Mouse (Mus musculus) embryonic stem cell, embryonic (primary cell): ENCODE measurements around the gene Tssk6.

Source experiments
- CTCF ChIA-PET, 4 experiments: fragments of 300-600 bp in 2 of 4; fragments of 350-600 bp in 2 of 4; sonication (Branson Sonifier 250); formaldehyde crosslinking; loops; one replicate each; lab custom pipeline; 2022; ENCODE audit warnings: inconsistent platforms in 2 of 4; lab: Charles Lee
- POLR2A ChIA-PET, 4 experiments: fragments of 300-600 bp in 2 of 4; fragments of 350-600 bp in 2 of 4; sonication (Branson Sonifier 250); formaldehyde crosslinking; loops; one replicate each; lab custom pipeline; 2022; ENCODE audit warnings: antibody characterized with exemption in 4 of 4, inconsistent platforms in 1 of 4; lab: Charles Lee

Gene Tssk6

DNA sequence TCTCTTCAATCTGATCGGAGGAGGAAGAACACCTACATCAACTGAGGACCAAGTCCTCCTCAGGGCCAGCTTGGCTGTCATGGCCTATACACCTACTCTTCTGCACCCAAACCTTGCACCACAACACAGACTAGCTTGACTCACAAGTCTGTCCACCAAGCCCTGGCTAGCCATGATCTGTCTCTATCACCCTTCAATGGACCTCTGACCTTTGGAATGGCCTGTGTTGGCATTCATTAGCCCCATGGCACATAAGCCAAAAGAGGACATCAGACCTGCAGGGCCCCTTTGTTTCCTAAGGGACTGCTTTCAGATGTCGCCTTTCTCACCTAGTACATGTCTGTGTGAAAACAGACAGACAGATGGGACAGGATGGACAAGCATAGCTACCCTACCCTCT, 19.2 kb downstream of the Tssk6 start:
- ChIA-PET POLR2A (interaction anchor here (0.6 to 15.1 kb wide), 38 partner anchors 9 to 295 kb away, joined by 3 to 423 read pairs (median 4); partner anchors contain the start of genes Gatad2a (in 2 of the 4), Mau2 (in 1 of the 4), Ndufa13 (in 1 of the 4) and Tssk6 (in 1 of the 4)), CTCF (interaction anchor here in 2 of 4 experiments (0.6 to 7.0 kb wide), 5 partner anchors 10 to 296 kb away, joined by 3 to 116 read pairs (median 3); partner anchors contain the start of gene Zfp868 (in 1 of the 2))

DNA sequence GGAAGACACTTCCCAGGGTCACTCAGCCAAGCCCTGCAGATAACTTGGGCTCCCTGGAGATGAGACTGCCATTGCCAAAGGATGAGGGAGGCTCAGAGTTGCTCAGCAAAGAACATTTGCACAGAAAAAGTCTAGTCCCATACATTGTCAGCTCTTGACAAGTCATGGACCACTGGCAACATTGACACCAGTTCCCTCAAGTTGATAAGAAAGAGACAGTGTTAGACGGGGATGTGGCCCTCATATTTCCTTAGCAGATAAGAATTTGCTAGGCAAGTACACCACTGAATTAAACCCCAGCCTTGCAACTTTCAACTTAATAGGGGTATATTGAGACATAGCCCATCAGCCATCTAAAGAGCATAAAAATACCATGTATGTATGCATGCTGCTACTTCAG, 22.0 kb downstream of the Tssk6 start:
- POLR2A ChIA-PET, result interaction anchor here in 2 of 4 experiments (0.6 to 15.1 kb wide), 18 partner anchors 12 to 297 kb away, joined by 3 to 423 read pairs (median 8); partner anchors contain the start of genes Gatad2a (in 2 of the 2), Ndufa13 (in 2 of the 2), Yjefn3 (in 2 of the 2) and Tssk6 (in 1 of the 2)
- CTCF ChIA-PET, result interaction anchor here in 1 of 4 experiments (0.5 to 7.0 kb wide), 4 partner anchors 35 to 727 kb away, joined by 3 to 116 read pairs (median 4); no protein-coding TSS in a partner anchor

DNA sequence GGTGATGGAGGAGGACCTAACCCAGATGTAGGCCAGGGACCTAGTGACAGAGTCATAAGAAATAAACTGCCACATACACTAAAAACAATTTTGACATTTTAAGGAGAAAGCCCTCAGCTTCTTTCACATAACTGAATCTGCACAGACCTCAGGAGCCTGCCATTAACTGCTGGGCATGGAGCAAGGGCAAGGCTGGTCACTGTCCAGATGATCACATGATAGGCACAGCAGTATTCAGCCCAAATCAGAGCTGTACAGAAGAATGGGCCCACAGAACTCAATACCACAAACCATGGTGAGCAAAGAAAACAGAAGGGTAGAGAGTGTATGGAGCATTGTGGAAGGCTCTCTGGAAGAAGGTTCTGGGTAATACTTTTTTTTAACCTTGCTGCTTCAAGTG, 24.9 kb downstream of the Tssk6 start:
- POLR2A ChIA-PET, result interaction anchor here in 3 of 4 experiments (0.6 to 15.1 kb wide), 10 partner anchors 9 to 774 kb away, joined by 3 to 423 read pairs (median 4); partner anchors contain the start of genes Yjefn3 (in 2 of the 3), Ndufa13 (in 1 of the 3) and Tssk6 (in 1 of the 3)

DNA sequence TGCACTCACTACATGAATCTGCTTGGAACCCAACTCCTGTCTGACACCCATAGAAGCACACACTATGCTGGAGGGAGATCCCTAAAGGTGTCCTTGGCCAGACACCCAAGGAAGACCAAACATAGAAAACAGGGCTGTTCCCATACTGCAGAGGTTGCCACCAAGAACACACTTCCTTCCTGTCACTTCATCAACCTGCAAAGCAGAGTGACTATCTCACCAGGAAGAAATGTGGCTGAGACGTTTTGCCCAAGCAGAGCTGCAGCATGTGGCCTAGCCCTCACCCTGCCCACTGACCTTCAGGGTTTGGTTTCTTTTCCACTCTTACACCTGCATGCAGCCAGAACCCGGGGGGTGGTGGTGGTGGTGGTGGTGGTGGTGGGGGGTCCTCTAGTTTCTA, 31.8 kb downstream of the Tssk6 start:
- ChIA-PET POLR2A (interaction anchor here in 3 of 4 experiments (0.6 to 20.2 kb wide), 29 partner anchors 8 to 217 kb away, joined by 3 to 423 read pairs (median 4); partner anchors contain the start of genes Gatad2a (in 2 of the 3), Ndufa13 (in 2 of the 3), Yjefn3 (in 2 of the 3) and Mau2 (in 1 of the 3)), CTCF (interaction anchor here in 1 of 4 experiments (0.7 to 1.6 kb wide), 3 partner anchors 68 to 177 kb away, joined by 3 to 7 read pairs (median 6); no protein-coding TSS in a partner anchor)

More for the DNA sequence above, 24.9 kb downstream of the Tssk6 start:
- CTCF ChIA-PET, result interaction anchor here in 2 of 4 experiments (0.9 to 1.8 kb wide), 3 partner anchors 8 to 74 kb away, joined by 3 to 4 read pairs (median 4); no protein-coding TSS in a partner anchor

DNA sequence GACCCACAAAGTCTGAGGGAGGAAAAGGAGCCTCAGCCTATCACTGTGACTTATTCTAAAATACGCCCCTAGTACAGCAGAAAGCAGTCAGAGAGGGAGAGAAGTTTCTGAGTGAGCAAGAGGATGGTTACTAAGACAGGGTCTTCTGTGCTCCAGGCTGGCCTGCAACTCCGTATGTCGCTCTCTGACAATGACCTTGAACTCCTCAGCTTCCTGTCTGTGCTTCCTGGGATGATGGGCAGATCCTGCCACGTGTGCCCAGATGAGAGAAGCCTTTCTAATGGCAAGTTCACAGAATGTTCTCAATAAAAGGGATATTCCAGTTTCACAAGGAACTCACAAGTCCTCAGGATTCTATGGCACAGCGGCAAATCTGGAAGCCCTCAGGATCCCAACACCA, 32.6 kb downstream of the Tssk6 start:
- POLR2A ChIA-PET, result interaction anchor here in 3 of 4 experiments (0.7 to 20.2 kb wide), 27 partner anchors 7 to 764 kb away, joined by 3 to 423 read pairs (median 7); partner anchors contain the start of genes Gatad2a (in 2 of the 3), Ndufa13 (in 2 of the 3), Yjefn3 (in 2 of the 3) and Jund (in 1 of the 3)
- CTCF ChIA-PET, result interaction anchor here in 2 of 4 experiments (0.5 to 1.6 kb wide), 3 partner anchors 35 to 69 kb away, joined by 3 to 7 read pairs (median 6); no protein-coding TSS in a partner anchor

DNA sequence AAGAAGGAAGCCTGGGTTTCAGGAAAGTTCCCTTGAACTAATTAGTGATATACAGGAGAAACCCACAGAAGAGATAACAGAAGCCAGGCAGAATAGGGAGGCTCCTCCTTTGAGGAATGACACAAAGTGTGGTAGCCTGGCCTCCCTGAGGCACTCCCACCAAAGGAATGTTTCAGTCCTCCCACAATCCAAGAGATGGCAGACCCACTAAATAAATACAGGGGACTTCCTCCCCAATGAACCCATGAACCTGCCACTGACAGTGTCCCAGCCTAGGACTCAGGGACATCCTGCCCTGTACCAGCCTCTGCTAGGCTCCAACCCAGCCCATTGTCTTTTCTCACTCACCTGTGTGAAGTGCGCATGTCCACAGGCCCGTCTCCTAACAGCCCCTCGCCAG, 33.4 kb downstream of the Tssk6 start:
- CTCF ChIA-PET, result interaction anchor here in 2 of 4 experiments (1.7 to 2.7 kb wide), 2 partner anchors 16 to 66 kb away, joined by 5 to 10 read pairs; no protein-coding TSS in a partner anchor
- POLR2A ChIA-PET, result interaction anchor here in 3 of 4 experiments (0.8 to 20.2 kb wide), 34 partner anchors 8 to 310 kb away, joined by 3 to 423 read pairs (median 7); partner anchors contain the start of genes Gatad2a (in 3 of the 3), Ndufa13 (in 3 of the 3), Tssk6 (in 3 of the 3) and Yjefn3 (in 3 of the 3)

DNA sequence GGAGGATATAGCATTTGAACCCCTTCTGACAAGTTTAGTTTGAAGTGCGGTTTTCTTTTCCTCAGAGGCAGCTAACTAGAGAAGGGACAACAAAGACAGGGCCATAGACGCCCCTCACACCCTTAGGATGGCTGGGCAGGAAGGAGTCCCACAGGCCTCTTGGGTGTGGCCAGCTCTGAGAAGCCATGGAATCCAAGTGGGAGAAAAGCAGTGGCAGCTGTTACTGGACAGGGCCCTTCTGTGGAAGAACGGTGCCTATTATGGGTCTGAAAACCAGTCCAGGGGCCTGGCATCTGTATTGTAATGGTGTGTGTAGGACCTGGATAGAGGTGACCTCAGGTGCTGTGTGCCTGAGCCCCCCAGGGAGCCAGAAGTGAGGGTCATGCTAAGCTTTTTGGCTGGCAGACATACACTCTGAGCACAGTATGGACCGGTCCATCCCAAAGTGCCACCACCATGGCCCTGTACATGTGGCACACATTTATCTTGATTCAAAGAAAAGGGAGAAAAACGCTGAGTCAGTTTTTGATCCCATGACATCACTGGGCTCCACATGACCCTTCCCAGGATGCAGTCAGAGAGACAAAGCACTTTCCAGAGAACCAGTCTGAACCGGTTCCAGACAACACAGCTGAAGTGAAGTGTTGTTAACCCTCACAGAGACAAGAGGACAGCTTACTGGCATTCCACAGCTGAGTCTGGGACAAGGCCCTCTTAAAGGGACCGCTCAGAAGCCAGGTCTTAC, 34.2 kb downstream of the Tssk6 start:
- POLR2A ChIA-PET, result interaction anchor here (0.6 to 20.2 kb wide), 76 partner anchors 8 to 1836 kb away, joined by 3 to 423 read pairs (median 4); partner anchors contain the start of genes Gatad2a (in 3 of the 4), Ndufa13 (in 3 of the 4), Tssk6 (in 3 of the 4) and Yjefn3 (in 3 of the 4)

DNA sequence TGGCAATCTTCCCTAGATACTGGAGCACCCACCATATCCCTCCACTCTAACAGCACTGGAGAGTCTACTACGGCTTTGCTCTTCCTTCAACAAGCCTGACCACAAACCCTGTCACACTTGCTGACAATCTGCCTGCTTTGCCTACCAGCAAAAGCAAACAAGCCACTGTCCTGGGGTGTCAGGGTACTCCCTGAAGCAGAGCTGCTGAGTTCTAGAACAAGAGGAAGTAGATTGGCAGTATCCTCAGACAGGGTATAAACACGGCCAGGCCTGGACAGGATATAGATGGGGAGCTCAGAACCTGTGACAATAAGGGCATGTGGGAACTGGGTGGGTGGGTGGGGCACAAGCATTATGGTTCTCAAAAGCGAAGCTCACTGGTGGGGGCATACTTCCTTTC, 35.5 kb downstream of the Tssk6 start:
- ChIA-PET POLR2A (interaction anchor here (0.5 to 20.2 kb wide), 37 partner anchors 9 to 710 kb away, joined by 3 to 423 read pairs (median 6); partner anchors contain the start of genes Gatad2a (in 3 of the 4), Ndufa13 (in 2 of the 4), Tssk6 (in 2 of the 4) and Yjefn3 (in 2 of the 4)), CTCF (interaction anchor here in 2 of 4 experiments (0.6 to 2.7 kb wide), 5 partner anchors 18 to 340 kb away, joined by 3 to 10 read pairs (median 5); no protein-coding TSS in a partner anchor)

More for the DNA sequence above, 34.2 kb downstream of the Tssk6 start:
- CTCF ChIA-PET, result interaction anchor here in 2 of 4 experiments (0.5 to 2.7 kb wide), 5 partner anchors 17 to 65 kb away, joined by 3 to 10 read pairs (median 5); no protein-coding TSS in a partner anchor

DNA sequence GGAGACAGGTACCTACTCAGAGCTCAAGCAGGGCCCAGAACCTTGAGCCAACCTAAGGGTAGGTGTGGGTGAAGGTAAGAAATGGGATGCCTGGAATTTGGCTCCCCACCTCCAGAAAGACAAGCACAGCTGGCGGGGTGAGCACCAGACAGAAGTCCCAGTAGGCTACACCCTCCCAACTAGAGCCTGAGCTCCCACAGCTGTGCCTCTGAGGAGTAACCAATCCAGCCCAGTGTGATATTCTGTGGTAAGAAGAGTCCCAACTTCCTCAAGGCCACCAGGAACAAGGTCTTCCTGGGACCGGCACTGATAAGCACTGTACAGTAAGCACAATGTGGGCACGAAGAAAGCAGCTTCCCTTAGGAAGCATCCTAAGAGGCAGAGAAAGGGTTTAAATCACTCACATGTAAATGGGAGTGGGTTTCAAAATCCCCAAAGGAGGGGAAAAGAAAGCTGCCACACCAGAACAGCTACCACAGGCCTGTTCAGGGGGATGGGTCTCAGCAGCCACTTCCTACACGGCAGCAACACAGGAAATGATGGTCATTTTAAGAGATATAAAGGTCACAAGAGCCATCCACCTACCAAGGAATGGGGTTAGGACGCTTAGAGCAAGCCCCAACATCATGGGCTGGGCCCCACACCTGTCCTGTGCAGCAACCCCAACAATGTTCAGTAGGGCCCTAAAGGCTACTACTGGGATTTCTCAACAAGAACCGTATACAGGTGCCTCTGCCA, 36.4 kb downstream of the Tssk6 start:
- CTCF ChIA-PET, result interaction anchor here in 3 of 4 experiments (0.6 to 2.7 kb wide), 6 partner anchors 12 to 67 kb away, joined by 3 to 10 read pairs (median 4); no protein-coding TSS in a partner anchor

DNA sequence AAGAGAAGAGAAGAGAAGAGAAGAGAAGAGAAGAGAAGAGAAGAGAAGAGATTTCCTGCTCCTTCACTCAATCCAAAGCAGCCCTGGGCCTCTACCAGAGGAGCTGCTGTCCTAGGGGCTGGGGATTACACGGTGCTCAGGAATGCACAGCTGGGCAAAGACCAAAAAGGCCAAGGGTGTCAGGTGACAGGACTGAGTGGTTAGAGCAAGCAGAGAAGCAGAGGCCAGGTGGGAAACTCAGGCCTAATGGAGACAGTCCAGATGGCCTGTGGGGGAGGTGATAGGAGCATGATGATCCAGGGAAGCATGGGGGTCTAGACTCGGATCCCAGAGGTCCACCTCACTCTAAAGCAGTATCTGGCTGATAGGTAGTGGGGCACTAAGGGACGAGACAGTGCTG, 37.6 kb downstream of the Tssk6 start:
- CTCF ChIA-PET, result interaction anchor here (0.6 to 2.5 kb wide), 7 partner anchors 13 to 66 kb away, joined by 3 to 9 read pairs (median 5); no protein-coding TSS in a partner anchor

More for the DNA sequence above, 36.4 kb downstream of the Tssk6 start:
- POLR2A ChIA-PET, result interaction anchor here (0.6 to 20.2 kb wide), 51 partner anchors 8 to 762 kb away, joined by 3 to 423 read pairs (median 4); partner anchors contain the start of genes Gatad2a (in 4 of the 4), Ndufa13 (in 2 of the 4), Tssk6 (in 2 of the 4) and Yjefn3 (in 2 of the 4)

DNA sequence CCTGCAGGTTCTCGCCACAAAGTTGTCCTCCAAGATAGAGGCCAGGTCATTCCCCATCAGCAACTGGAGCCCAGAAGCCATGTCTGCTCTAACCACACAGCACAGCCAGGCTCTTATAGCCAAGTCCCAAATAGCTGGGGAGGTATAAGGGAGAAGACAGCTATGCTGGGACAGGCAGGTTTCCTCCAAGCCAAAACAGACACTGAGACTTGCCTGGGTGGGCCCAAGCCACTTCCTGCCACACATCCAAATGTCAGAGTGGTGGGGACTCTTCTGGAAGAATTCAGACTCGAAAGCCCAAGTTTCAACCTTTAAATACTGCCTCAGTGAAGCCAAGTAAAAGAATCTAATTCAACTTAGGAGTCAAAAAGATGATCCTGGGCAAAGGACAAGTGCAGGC, 38.4 kb downstream of the Tssk6 start:
- CTCF ChIA-PET, result interaction anchor here in 2 of 4 experiments (0.6 to 1.5 kb wide), 3 partner anchors 39 to 61 kb away, joined by 3 to 7 read pairs (median 5); no protein-coding TSS in a partner anchor
- POLR2A ChIA-PET, result interaction anchor here in 3 of 4 experiments (0.6 to 20.2 kb wide), 18 partner anchors 8 to 464 kb away, joined by 3 to 423 read pairs (median 16); partner anchors contain the start of genes Gatad2a (in 2 of the 3), Yjefn3 (in 1 of the 3) and Zfp868 (in 1 of the 3)

More for the DNA sequence above, 37.6 kb downstream of the Tssk6 start:
- POLR2A ChIA-PET, result interaction anchor here in 3 of 4 experiments (0.6 to 20.2 kb wide), 32 partner anchors 7 to 1287 kb away, joined by 3 to 423 read pairs (median 7); partner anchors contain the start of genes Gatad2a (in 3 of the 3), Gm20422 (in 1 of the 3), Tssk6 (in 1 of the 3) and Uba52 (in 1 of the 3)

DNA sequence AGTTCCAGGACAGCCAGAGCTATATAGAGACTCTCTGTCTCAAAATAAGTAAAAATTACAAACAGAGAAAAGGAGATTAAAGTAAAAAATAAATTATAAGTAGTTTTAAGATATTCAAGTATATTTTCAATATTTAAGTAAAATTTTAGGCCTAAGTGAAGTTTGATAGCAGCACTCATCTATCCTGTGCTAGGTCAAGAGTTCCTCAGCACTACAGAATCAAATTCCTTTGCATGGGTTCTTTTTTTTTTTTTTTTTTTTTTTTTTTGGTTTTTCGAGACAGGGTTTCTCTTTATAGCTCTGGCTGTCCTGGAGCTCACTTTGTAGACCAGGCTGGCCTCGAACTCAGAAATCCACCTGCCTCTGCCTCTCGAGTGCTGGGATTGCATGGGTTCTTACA, 40.5 kb downstream of the Tssk6 start:
- ChIA-PET CTCF (interaction anchor here in 1 of 4 experiments (1.0 kb wide), 1 partner anchor 24 kb away, joined by 3 read pairs; no protein-coding TSS in a partner anchor), POLR2A (interaction anchor here in 3 of 4 experiments (0.6 to 20.2 kb wide), 19 partner anchors 8 to 217 kb away, joined by 3 to 423 read pairs (median 5); partner anchors contain the start of gene Gatad2a (in 1 of the 3))

DNA sequence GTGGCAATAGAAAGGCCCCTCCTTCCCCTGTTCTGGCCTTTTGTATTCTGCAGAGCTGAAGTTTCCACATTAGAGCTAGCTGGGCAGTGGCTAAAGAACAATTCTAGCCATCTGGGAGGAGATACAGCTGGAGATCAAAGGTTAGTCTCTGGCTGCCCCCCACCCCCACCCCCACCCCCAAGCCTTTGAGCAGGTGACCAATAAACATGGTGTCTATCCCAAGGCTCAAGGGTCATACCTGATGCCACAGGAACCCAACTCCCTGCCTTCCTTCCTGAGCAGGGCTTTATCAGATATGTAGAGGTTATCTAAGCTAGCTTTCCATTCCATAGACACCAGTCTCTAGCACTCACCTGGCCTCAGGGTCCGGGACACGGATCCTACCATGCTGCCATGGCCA, 48.3 kb downstream of the Tssk6 start:
- CTCF ChIA-PET, result interaction anchor here in 3 of 4 experiments (0.7 to 1.2 kb wide), 3 partner anchors 31 to 226 kb away, joined by 3 to 14 read pairs (median 3); no protein-coding TSS in a partner anchor
- POLR2A ChIA-PET, result interaction anchor here in 3 of 4 experiments (0.7 to 5.7 kb wide), 19 partner anchors 9 to 46 kb away, joined by 3 to 57 read pairs (median 5); partner anchors contain the start of gene Gatad2a (in 1 of the 3)
